Mouse (Mus musculus) intestine, postnatal 0 days (tissue): ENCODE results near the gene Gstp3. TPM values are rescaled to one million over a fixed set of nuclear protein-coding genes. Genes with fewer than 3 reads are reported as not detected.

Source experiments
- ATAC-seq: fragments of 200-750 bp; cut with Nextera tagmentation; 2 replicates; pipeline ENCODE4 v1.8.0; 2017; ENCODE audit warnings: mild to moderate bottlenecking, moderate TSS enrichment, moderate library complexity
- H3K27ac ChIP-seq: fragments of 300-500 bp; sonication (generic); 2 replicates; pipeline ENCODE4 v1.5.1; 2014; ENCODE audit warnings: mild to moderate bottlenecking, low read depth, low read length, moderate library complexity
- H3K27me3 ChIP-seq: fragments of 300-500 bp; sonication (generic); replicated peaks from 2 replicates; pipeline ENCODE4 v1.6.1; 2014; ENCODE audit warnings: low read length, mixed read lengths; ENCODE audit not compliant: control insufficient read depth, insufficient read depth
- H3K36me3 ChIP-seq: fragments of 300-500 bp; sonication (generic); 2 replicates; pipeline ENCODE4 v1.6.1; 2014; ENCODE audit warnings: mild to moderate bottlenecking, moderate library complexity; ENCODE audit not compliant: control insufficient read depth, insufficient read depth
- H3K4me1 ChIP-seq: fragments of 300-500 bp; sonication (generic); replicated peaks from 2 replicates; pipeline ENCODE4 v1.6.1; 2014; ENCODE audit warnings: antibody characterized with exemption, low read length, mixed read lengths; ENCODE audit not compliant: control insufficient read depth, insufficient read depth
- H3K4me2 ChIP-seq: fragments of 300-500 bp; sonication (generic); replicated peaks from 2 replicates; pipeline ENCODE4 v1.6.1; 2014; ENCODE audit warnings: low read depth, mild to moderate bottlenecking, moderate library complexity
- H3K4me3 ChIP-seq: fragments of 300-500 bp; sonication (generic); 2 replicates; pipeline ENCODE4 v1.5.1; 2014; ENCODE audit warnings: low read depth, low read length
- H3K9ac ChIP-seq: fragments of 300-500 bp; sonication (generic); 2 replicates; pipeline ENCODE4 v1.6.1; 2014; ENCODE audit warnings: mild to moderate bottlenecking, low read depth, low read length
- H3K9me3 ChIP-seq: fragments of 300-500 bp; sonication (generic); 2 replicates; pipeline ENCODE4 v1.6.1; 2016; ENCODE audit warnings: mixed run types; ENCODE audit not compliant: control insufficient read depth
- CTCF ChIP-seq: sonication (generic); IDR thresholded peaks from 2 replicates; pipeline ENCODE4 v1.5.1; 2016; ENCODE audit warnings: low read depth, mild to moderate bottlenecking, control low read depth, antibody characterized with exemption, moderate library complexity
- WGBS: fragments of 180-500 bp; shearing (Covaris S2); extraction: QIAGEN DNeasy Blood & Tissue Kit; methylation state at CpG from one replicate; pipeline ENCODE4 v1.1.7; 2014; 5-methylcytosine and 5-hydroxymethylcytosine counted together
- polyA plus RNA-seq: library from polyadenylated mRNA; unstranded; fragments of >200 nt; fragmentation: Nextera tagmentation; extraction: Ambion mirVana; gene quantifications from 2 replicates; pipeline ENCODE4 v1.2.1, GENCODE M21; 2015

The Gstp3 gene
- polyA plus RNA-seq, 1 experiment from 2014 or later: 68.7 TPM

DNA sequence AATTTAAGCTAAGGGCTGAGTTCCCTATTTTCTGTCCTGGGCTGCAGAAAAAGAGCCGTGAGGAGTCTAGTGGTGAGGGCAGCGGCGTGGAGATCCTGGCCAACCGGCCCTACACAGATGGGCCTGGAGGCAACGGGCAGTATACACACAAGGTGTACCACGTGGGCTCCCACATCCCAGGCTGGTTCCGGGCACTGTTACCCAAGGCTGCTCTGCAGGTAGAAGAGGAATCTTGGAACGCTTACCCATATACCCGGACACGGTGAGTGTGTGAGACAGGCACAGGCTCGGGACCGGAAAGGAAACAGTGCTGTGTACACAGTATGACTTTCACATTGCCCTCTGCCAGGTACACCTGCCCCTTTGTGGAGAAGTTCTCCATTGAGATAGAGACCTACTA, 43.3 kb upstream of the Gstp3 start:
- no peak for ATAC-seq
- Histone ChIP-seq H3K9ac (no peak overlapping the region), H3K9me3 (no peaks in the 10 kb centered on the region), H3K36me3 (peaks cover 25% of the 10 kb centered on the region), H3K4me1 (no peaks in the 10 kb centered on the region; the same call in 1 of the 2 replicates), H3K27me3 (no peaks in the 10 kb centered on the region), H3K4me3 (no peak overlapping the region), H3K4me2 (no peak overlapping the region), H3K27ac (no peak overlapping the region)
- no peak for TF ChIP-seq CTCF
- 95% methylated on average over 12 of the region's 12 CpGs for WGBS

DNA sequence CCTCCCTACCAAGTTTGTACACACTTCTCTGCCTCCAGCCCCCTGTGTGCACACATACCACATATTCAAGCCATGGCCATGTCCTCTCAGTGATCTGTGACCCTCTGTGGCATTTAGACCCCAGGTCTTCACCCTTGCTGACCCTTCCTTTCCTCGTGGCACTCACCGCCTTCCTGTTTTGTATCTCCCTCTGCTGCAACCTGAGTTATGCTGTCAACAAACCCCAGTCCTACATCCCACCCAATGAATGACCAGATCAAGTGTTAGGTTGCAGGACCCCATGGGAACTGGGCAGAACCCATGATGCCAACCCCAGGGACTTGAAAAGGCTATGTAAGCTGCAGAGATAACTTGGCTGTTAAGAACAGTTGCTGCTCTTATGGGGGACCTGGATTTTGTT, 42.7 kb upstream of the Gstp3 start:
- H3K9ac ChIP-seq: no peak overlapping the region
- H3K27ac ChIP-seq: no peak overlapping the region
- 88% methylated on average over 2 of the region's 2 CpGs for WGBS
- no peaks in the 10 kb centered on the region for H3K27me3 ChIP-seq
- H3K36me3 ChIP-seq: peaks cover 25% of the 10 kb centered on the region
- no peaks in the 10 kb centered on the region; the same call in 1 of the 2 replicates for H3K4me1 ChIP-seq
- no peak for TF ChIP-seq CTCF
- ATAC-seq: no peak
- no peak overlapping the region for H3K4me2 ChIP-seq
- no peaks in the 10 kb centered on the region for H3K9me3 ChIP-seq
- H3K4me3 ChIP-seq: no peak overlapping the region

DNA sequence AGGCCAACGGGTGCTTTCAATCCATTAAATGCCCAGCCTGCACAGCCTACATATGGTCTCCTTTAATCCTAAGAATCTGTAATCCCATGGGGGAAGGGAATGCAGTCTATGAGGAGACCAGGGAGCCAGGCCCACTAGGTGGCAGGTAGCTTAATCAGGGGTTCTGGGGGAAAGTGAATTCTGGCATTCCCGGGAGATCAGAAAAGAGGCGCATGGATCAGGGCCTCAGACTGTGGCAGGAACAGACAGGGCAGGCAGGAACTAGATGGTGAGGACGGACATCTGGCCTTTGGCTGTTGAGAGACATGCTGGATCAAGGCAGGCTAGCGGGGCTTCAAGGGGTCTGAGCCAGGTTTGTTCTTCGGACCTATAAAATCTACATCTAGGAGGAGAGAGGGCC, 42.1 kb upstream of the Gstp3 start:
- no peak overlapping the region for H3K9ac ChIP-seq
- H3K4me2 ChIP-seq: peak overlapping the region; percentile 93; the same call in 1 of the 2 replicates
- no peaks in the 10 kb centered on the region for H3K27me3 ChIP-seq
- H3K4me3 ChIP-seq: no peak overlapping the region
- H3K27ac ChIP-seq: no peak overlapping the region
- WGBS: 86% methylated on average over 6 of the region's 6 CpGs
- H3K9me3 ChIP-seq: no peaks in the 10 kb centered on the region
- H3K36me3 ChIP-seq: peaks cover 21% of the 10 kb centered on the region
- no peak for TF ChIP-seq CTCF
- no peak for ATAC-seq
- peaks cover 2% of the 10 kb centered on the region; the same call in 1 of the 2 replicates for H3K4me1 ChIP-seq

DNA sequence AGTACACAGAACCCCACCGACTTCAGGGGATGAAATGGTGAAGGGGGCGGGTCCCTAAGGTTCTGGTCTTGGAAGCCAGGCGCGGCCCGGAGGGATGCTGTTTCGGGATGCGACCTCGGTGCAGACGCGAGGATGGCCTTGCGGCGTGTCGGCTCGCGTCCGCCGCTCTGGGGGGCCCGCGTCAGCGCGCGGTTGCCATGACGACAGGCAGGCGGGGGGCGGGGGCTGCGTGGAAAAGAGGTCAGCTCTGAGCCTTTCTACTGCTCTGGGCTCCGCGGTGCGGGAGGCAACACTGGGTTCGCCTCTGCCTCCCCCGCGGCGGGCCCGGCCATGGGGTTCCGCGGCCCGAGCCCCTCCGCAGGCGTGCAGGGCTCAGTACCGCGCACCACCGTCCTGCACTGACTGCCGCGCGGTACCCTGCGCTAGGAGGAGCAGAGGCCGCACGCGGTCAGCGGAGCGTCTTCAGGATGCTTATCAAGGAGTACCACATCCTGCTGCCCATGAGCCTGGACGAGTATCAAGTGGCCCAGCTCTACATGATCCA, 41.4 kb upstream of the Gstp3 start:
- H3K9ac ChIP-seq: no peak overlapping the region; the same call in 1 of the 2 replicates
- peaks cover 3% of the 10 kb centered on the region; the same call in 1 of the 2 replicates for H3K4me1 ChIP-seq
- H3K27me3 ChIP-seq: no peaks in the 10 kb centered on the region
- H3K27ac ChIP-seq: no peak overlapping the region
- 4% methylated on average over 52 of the region's 52 CpGs for WGBS
- H3K36me3 ChIP-seq: peaks cover 21% of the 10 kb centered on the region
- ATAC-seq: no peak
- no peaks in the 10 kb centered on the region for H3K9me3 ChIP-seq
- no peak for TF ChIP-seq CTCF
- H3K4me2 ChIP-seq: peak overlapping the region; percentile 93
- peak overlapping the region; percentile 54 for H3K4me3 ChIP-seq

DNA sequence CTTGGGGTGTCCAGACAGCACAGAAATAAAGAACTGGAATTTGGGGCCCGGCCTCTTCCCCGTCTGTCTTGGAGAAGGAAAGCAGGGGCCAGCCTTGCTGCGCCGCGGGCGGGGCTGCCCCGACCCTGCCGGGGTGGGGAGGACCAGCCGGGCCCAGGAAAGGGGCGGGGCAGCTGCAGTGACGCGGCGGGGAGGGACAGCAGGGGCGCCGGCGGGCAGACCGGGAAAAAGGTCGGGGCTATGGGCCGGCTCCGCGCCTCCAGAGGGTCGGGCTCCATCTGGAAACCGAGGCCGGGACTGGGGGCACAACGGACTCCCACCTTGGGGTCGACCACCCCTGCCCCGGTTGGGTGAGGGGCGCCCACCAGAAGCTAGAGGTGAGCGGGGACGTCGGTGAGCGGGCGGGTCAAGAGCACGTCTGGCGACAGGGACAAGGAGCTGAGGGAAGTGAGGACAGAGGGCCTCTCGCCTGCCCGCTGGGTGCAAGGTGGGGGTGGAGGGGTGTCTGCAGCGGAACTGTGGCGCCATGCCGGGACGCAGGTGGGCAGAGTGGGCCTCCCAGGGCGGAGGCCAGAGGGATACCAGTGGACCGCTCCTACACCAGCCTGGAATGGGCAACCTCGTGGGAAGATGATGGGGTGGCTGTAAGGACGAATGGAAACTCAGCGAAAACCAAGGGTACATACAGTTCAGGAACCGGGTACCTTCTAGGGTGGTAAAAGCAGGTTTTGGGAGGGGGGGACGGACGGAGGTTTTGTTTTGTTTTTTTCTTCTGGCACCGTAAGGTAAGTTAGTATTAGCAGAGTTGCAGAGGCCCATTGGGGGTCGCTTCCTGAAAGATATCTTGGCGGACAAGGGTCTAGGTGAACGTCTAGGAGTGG, 40.7 kb upstream of the Gstp3 start, which contains the start of gene Pitpnm1:
Pitpnm1 (plus strand) TSS at position 162 of the 881 bp plus-strand sequence.
- H3K9me3 ChIP-seq: no peaks in the 10 kb centered on the region
- peaks cover 14% of the 10 kb centered on the region; the same call in 1 of the 2 replicates for H3K36me3 ChIP-seq
- no peak for ATAC-seq
- H3K27ac ChIP-seq: peak within 1 kb of the TSS; percentile 79
- 1% methylated on average over 53 of the region's 53 CpGs for WGBS
- peak within 1 kb of the TSS; percentile 93 for H3K4me2 ChIP-seq
- no peak for TF ChIP-seq CTCF
- H3K27me3 ChIP-seq: no peaks in the 10 kb centered on the region
- H3K4me1 ChIP-seq: peaks cover 3% of the 10 kb centered on the region; the same call in 1 of the 2 replicates
- peak within 1 kb of the TSS; percentile 69 for H3K9ac ChIP-seq
- H3K4me3 ChIP-seq: peak within 1 kb of the TSS; percentile 54

DNA sequence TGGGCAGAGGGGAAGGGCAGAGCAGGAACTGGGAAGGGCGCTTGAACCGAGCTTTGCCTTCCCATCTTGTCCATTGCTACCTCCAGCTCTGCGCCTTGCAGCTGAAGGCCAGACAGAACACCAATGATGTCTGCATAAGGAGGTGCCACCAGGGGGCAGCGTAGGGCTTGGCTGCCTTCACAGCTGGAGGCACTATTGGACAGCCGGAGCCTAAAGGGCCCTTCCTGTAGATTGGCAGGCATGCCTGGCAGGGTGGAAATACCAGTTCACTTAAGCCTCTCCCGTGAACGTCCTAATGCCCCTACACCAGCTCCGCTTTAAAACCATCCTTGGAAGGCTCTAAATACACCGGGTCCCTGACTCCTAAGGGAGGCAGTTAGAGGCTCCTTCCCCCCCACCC, 39.7 kb upstream of the Gstp3 start:
- Histone ChIP-seq H3K9me3 (no peaks in the 10 kb centered on the region), H3K9ac (no peak overlapping the region), H3K36me3 (peaks cover 7% of the 10 kb centered on the region; the same call in 1 of the 2 replicates), H3K27me3 (no peaks in the 10 kb centered on the region), H3K27ac (peak overlapping the region; percentile 79), H3K4me3 (no peak overlapping the region), H3K4me2 (peak overlapping the region; percentile 93), H3K4me1 (peaks cover 3% of the 10 kb centered on the region; the same call in 1 of the 2 replicates)
- peak; percentile 98 for TF ChIP-seq CTCF
- ATAC-seq: peak; percentile 25; the same call in 1 of the 2 replicates
- WGBS: 12% methylated on average over 9 of the region's 9 CpGs
